ENCODE assay signal across 10 mouse cellular contexts in the genomic region with DNA sequence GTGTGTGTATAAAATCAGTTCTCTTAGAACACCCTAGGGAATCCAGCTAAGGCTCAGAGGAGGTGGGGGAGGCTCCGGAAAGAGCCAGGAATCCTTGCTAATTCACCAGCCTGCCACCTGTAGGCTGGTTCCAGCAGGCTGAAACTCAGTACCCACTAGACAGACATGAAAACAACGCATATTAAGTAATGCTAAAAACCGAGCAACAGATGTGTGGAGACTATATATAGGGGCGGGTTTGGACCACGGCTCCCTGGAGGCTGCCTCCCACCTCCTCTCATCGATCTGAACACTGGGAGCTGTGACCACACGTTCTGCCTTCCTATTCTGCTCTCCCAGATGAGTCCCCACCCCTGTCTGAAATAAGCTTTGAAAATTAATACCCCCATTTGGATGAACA. TPM values are rescaled to one million over a fixed set of nuclear protein-coding genes. Genes with fewer than 3 reads are reported as not detected.
DNase-seq lines count a peak whose midpoint lies in the region; ATAC-seq and TF ChIP-seq lines count a peak whose summit lies in the region.
"Had no signal": no experiment of that assay in that cellular context is flagged by ENCODE, and none has a peak within 500 bp of the region (broad histone marks: within the 10 kb centered on the region; RNA-seq: fewer than 3 reads in every experiment).

No protein-coding gene starts in this region.

- H3K4me1 ChIP-seq in embryonic facial prominence, embryonic 15.5 days = peaks cover 12% of the 10 kb centered on the region; the same call in 1 of the 2 replicates
- H3K4me1 ChIP-seq in neural tube, embryonic 15.5 days = peaks cover 28% of the 10 kb centered on the region
- H3K4me1 ChIP-seq in lung, adult 2 months (ENCODE audit: control insufficient read depth, insufficient read depth, low read length) = 0 out of 2 replicates have a peak, but pooled peaks cover 2% of the 10 kb centered on the region

- no peaks in the 10 kb centered on the region for H3K9me3 ChIP-seq in embryonic facial prominence, embryonic 15.5 days (replicated peaks)
- H3K9me3 ChIP-seq in neural tube, embryonic 15.5 days (replicated peaks) = no peaks in the 10 kb centered on the region

- peak overlapping the region; percentile 22 for H3K4me3 ChIP-seq in embryonic facial prominence, embryonic 15.5 days (replicated peaks)
- H3K4me3 ChIP-seq in left cerebral cortex, adult 2 months = peak overlapping the region; percentile 77
- peak overlapping the region; percentile 59 for H3K4me3 ChIP-seq in neural tube, embryonic 15.5 days (replicated peaks)
- H3K4me3 ChIP-seq in lung, adult 2 months (replicated peaks; ENCODE audit: extremely low read depth, low read depth, low read length) = no peak overlapping the region

- peak; percentile 16; the same call in 1 of the 2 replicates for TF ChIP-seq CTCF in left cerebral cortex, adult 2 months (IDR thresholded peaks at IDR 0.05)
- TF ChIP-seq CTCF in lung, adult 2 months (IDR thresholded peaks at IDR 0.05; ENCODE audit: insufficient read depth, low read length) = no peak

- peak; percentile 39; the same call in 1 of the 2 replicates for ATAC-seq in embryonic facial prominence, embryonic 15.5 days (ENCODE audit: insufficient number of reproducible peaks, low FRiP score, low TSS enrichment, low read depth)
- ATAC-seq in neural tube, embryonic 15.5 days (ENCODE audit: low FRiP score) = no peak

- H3K27ac ChIP-seq in embryonic facial prominence, embryonic 15.5 days (replicated peaks) = no peak overlapping the region
- H3K27ac ChIP-seq in left cerebral cortex, adult 2 months = no peak overlapping the region
- no peak overlapping the region for H3K27ac ChIP-seq in neural tube, embryonic 15.5 days (replicated peaks)

- no peak overlapping the region for H3K9ac ChIP-seq in embryonic facial prominence, embryonic 15.5 days
- no peak overlapping the region for H3K9ac ChIP-seq in neural tube, embryonic 15.5 days (replicated peaks)

- H3K4me2 ChIP-seq in embryonic facial prominence, embryonic 15.5 days (replicated peaks) = peak overlapping the region; percentile 6; the same call in 1 of the 2 replicates
- H3K4me2 ChIP-seq in neural tube, embryonic 15.5 days = peak overlapping the region; percentile 96

- no peak for TF ChIP-seq POLR2A in lung, adult 2 months (IDR thresholded peaks at IDR 0.05; ENCODE audit: borderline replicate concordance, extremely low read depth, low read depth, low read length)

- H3K36me3 ChIP-seq in embryonic facial prominence, embryonic 15.5 days = no peaks in the 10 kb centered on the region
- H3K36me3 ChIP-seq in neural tube, embryonic 15.5 days = no peaks in the 10 kb centered on the region

- H3K27me3 ChIP-seq in embryonic facial prominence, embryonic 15.5 days = peaks cover 47% of the 10 kb centered on the region
- H3K27me3 ChIP-seq in neural tube, embryonic 15.5 days (replicated peaks) = 0 out of 2 replicates have a peak, but pooled peaks cover 4% of the 10 kb centered on the region

- peak; percentile 38 for DNase-seq in layer of hippocampus, adult 11-12 months (ENCODE audit: low spot score)
- no peak for DNase-seq in layer of hippocampus, postnatal 25 days (ENCODE audit: extremely low spot score in 1 of 2, low spot score in 1 of 2)
- peak; percentile 32 to 51 for DNase-seq in left cerebral cortex, adult 2 months (ENCODE audit: extremely low spot score in 1 of 2, low spot score in 2 of 2)
- no peak for DNase-seq in lung, adult 2 months
- DNase-seq in testis, postnatal 10 days (ENCODE audit: low spot score) = no peak
- no peak for DNase-seq in spleen, postnatal 36 days (ENCODE audit: low spot score in 2 of 2)

- intact Hi-C loops in left cerebral cortex, adult 2 months (cut with DNase I) = loop anchor here (2.0 to 5.0 kb wide), 3 partner anchors 42 to 374 kb away; no protein-coding TSS in a partner anchor

- WGBS in embryonic facial prominence, embryonic 15.5 days = 7% methylated on average over 7 of the region's 7 CpGs
- WGBS in neural tube, embryonic 15.5 days = 10% methylated on average over 7 of the region's 7 CpGs
- WGBS in lung, adult 2 months = 14% methylated on average over 7 of the region's 7 CpGs

RNA-seq across cellular contexts. Expression of a gene that starts 1.8 kb away (rescaled TPM):
- total RNA-seq in layer of hippocampus, postnatal 25 days (2021) = 10 to 100 TPM; 67.9 to 73.6 TPM
- 4.8 and 4.9 TPM in 2 replicates for polyA plus RNA-seq in embryonic facial prominence, embryonic 15.5 days (2015; fragmentation: Nextera tagmentation; extraction: Ambion mirVana)
- 10 to 100 TPM; 60.6 to 62.7 TPM for total RNA-seq in left cerebral cortex, adult 2 months (2021)
- polyA plus RNA-seq in neural tube, embryonic 15.5 days (2015; fragmentation: Nextera tagmentation; extraction: Ambion mirVana) = 10.4 and 13.4 TPM in 2 replicates
- 1.8 and 2.8 TPM in 2 replicates for polyA plus RNA-seq in lung, adult 2 months (2012; rRNA removed)
- total RNA-seq: gastrocnemius, adult 8-10 months; MEL had no signal

Comparison
In these comparisons a context has a peak if more than half of its experiments do, and no peak if none do; other contexts are left out.
1. DNase-seq: peak in layer of hippocampus, adult 11-12 months (single experiment) and left cerebral cortex, adult 2 months (2 of 2); none in layer of hippocampus, postnatal 25 days (0 of 2), lung, adult 2 months (single experiment), testis, postnatal 10 days (single experiment) and spleen, postnatal 36 days (0 of 2).